Mouse (Mus musculus): ENCODE measurements around the gene Abi3.

- no peak for TF ChIP-seq CTCF (IDR thresholded peaks at IDR 0.05; ENCODE audit: borderline replicate concordance, insufficient read depth, low read length)
- TF ChIP-seq POLR2A (IDR thresholded peaks at IDR 0.05; ENCODE audit: low read depth, low read length) = no peak
These were observed 8.6 kb upstream of the Abi3 start for GRCm38 (mm10) chr11:95850898-95851297.
